Mouse (Mus musculus) left cerebral cortex, adult 11 months (tissue): ENCODE measurements around the gene Vmn1r101.
"Not testable (repeated sequence)": the region's sequence is repeated elsewhere in the genome, so short reads cannot be mapped to it uniquely, and the experiment has no call there.

Experiments
- DNase-seq: peaks from one replicate; pipeline ENCODE4 v3.0.0; 2022; ENCODE audit warnings: low spot score

Gene Vmn1r101

GRCm38 (mm10) chr7:20442493-20442892 lies at the start of gene Vmn1r101:
Gene Vmn1r101, minus strand, starts transcription at chr7:20442593.
- DNase-seq: not testable (repeated sequence)

- DNase-seq: not testable (repeated sequence)
These were observed 32.4 kb upstream of the Vmn1r101 start, which contains the start of gene Gm10670 for GRCm38 (mm10) chr7:20474825-20475224. Gene Gm10670, minus strand, starts transcription at chr7:20474925.

- DNase-seq: not testable (repeated sequence)
These were observed 24.8 kb downstream of the Vmn1r101 start, which contains the start of gene Vmn1r100 for GRCm38 (mm10) chr7:20417642-20418041. Gene Vmn1r100, plus strand, starts transcription at chr7:20417942.
